Mouse (Mus musculus): ENCODE measurements around the gene Gdf1. TPM values are rescaled to one million over a fixed set of nuclear protein-coding genes. Genes with fewer than 3 reads are reported as not detected.

The Gdf1 gene
- polyA plus RNA-seq, 1 experiment from 2014 or later: 0.78 TPM

GRCm38 (mm10) chr8:70373397-70374317 is 44.0 kb downstream of the Gdf1 start, which contains the start of gene Comp:
Comp (plus strand) TSS chr8:70373558.
- peak within 1 kb of the TSS; percentile 46 for H3K9ac ChIP-seq
- peak within 1 kb of the TSS; percentile 35; the same call in 1 of the 2 replicates for H3K27ac ChIP-seq
- H3K4me1 ChIP-seq: peaks cover 55% of the 10 kb centered on the region
- no peaks in the 10 kb centered on the region for H3K9me3 ChIP-seq
- H3K4me2 ChIP-seq (replicated peaks): peak within 1 kb of the TSS; percentile 64
- peaks cover 74% of the 10 kb centered on the region for H3K27me3 ChIP-seq
- no peak; the same call in 1 of the 2 replicates for ATAC-seq (ENCODE audit: low FRiP score, low read depth)
- H3K4me3 ChIP-seq: peak within 1 kb of the TSS; percentile 45
- 3% methylated on average over 47 of the region's 47 CpGs for WGBS
- no peaks in the 10 kb centered on the region for H3K36me3 ChIP-seq

GRCm38 (mm10) chr8:70374318-70374927 is 44.8 kb downstream of the Gdf1 start:
- H3K9ac ChIP-seq: peak overlapping the region; percentile 46
- no peak overlapping the region for H3K27ac ChIP-seq
- peak overlapping the region; percentile 64 for H3K4me2 ChIP-seq (replicated peaks)
- no peaks in the 10 kb centered on the region for H3K9me3 ChIP-seq
- peak; percentile 69 for ATAC-seq (ENCODE audit: low FRiP score, low read depth)
- H3K4me1 ChIP-seq: peaks cover 55% of the 10 kb centered on the region
- peaks cover 81% of the 10 kb centered on the region for H3K27me3 ChIP-seq
- under 1% methylated on average over 53 of the region's 53 CpGs for WGBS
- no peaks in the 10 kb centered on the region for H3K36me3 ChIP-seq
- H3K4me3 ChIP-seq: peak overlapping the region; percentile 45

GRCm38 (mm10) chr8:70375212-70375859 is 45.7 kb downstream of the Gdf1 start:
- H3K4me3 ChIP-seq: peak overlapping the region; percentile 45
- WGBS: 7% methylated on average over 35 of the region's 35 CpGs
- no peak for ATAC-seq (ENCODE audit: low FRiP score, low read depth)

GRCm38 (mm10) chr8:70376275-70376741 is 46.7 kb downstream of the Gdf1 start:
- H3K4me1 ChIP-seq: peaks cover 55% of the 10 kb centered on the region
- no peak overlapping the region for H3K27ac ChIP-seq
- H3K9me3 ChIP-seq: no peaks in the 10 kb centered on the region
- WGBS: 8% methylated on average over 37 of the region's 37 CpGs
- ATAC-seq (ENCODE audit: low FRiP score, low read depth): no peak
- no peaks in the 10 kb centered on the region for H3K36me3 ChIP-seq
- H3K4me2 ChIP-seq (replicated peaks): peak overlapping the region; percentile 64
- H3K4me3 ChIP-seq: peak overlapping the region; percentile 45
- H3K27me3 ChIP-seq: peaks cover 85% of the 10 kb centered on the region
- H3K9ac ChIP-seq: peak overlapping the region; percentile 35; the same call in 1 of the 2 replicates

More at GRCm38 (mm10) chr8:70375212-70375859, 45.7 kb downstream of the Gdf1 start:
- Histone ChIP-seq H3K4me1 (peaks cover 55% of the 10 kb centered on the region), H3K27me3 (peaks cover 85% of the 10 kb centered on the region), H3K36me3 (no peaks in the 10 kb centered on the region), H3K27ac (no peak overlapping the region), H3K9me3 (no peaks in the 10 kb centered on the region), H3K9ac (no peak overlapping the region), H3K4me2 (replicated peaks) (peak overlapping the region; percentile 64)

DNA sequence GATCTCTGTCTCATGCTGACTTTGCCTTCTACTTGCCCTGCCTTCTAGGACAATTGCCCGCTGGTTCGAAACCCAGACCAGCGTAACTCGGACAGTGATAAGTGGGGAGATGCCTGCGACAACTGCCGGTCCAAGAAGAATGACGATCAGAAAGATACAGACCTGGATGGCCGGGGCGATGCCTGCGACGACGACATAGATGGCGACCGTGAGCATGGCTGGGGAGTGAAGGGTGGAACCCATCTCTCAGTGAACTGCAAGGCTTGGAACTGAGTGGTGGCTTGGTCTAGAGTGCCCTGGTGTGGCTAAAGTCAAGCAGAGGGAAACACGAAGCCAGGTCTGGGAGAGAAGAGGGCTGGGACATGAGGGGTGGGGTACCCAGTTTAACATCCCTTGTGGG is 47.4 kb downstream of the Gdf1 start:
- no peak for ATAC-seq (ENCODE audit: low FRiP score, low read depth)
- H3K9ac ChIP-seq: no peak overlapping the region
- peaks cover 77% of the 10 kb centered on the region for H3K27me3 ChIP-seq
- H3K4me2 ChIP-seq (replicated peaks): no peak overlapping the region
- H3K36me3 ChIP-seq: no peaks in the 10 kb centered on the region
- no peak overlapping the region for H3K27ac ChIP-seq
- H3K9me3 ChIP-seq: no peaks in the 10 kb centered on the region
- peak overlapping the region; percentile 45; the same call in 1 of the 2 replicates for H3K4me3 ChIP-seq
- 20% methylated on average over 15 of the region's 15 CpGs for WGBS
- peaks cover 47% of the 10 kb centered on the region for H3K4me1 ChIP-seq

GRCm38 (mm10) chr8:70380069-70380468 is 50.5 kb downstream of the Gdf1 start:
- no peak overlapping the region for H3K27ac ChIP-seq
- peaks cover 17% of the 10 kb centered on the region for H3K4me1 ChIP-seq
- WGBS: 78% methylated on average over 12 of the region's 12 CpGs
- H3K4me3 ChIP-seq: no peak overlapping the region
- H3K36me3 ChIP-seq: peaks cover 11% of the 10 kb centered on the region
- H3K9me3 ChIP-seq: no peaks in the 10 kb centered on the region
- H3K4me2 ChIP-seq (replicated peaks): no peak overlapping the region
- peaks cover 47% of the 10 kb centered on the region for H3K27me3 ChIP-seq
- no peak overlapping the region for H3K9ac ChIP-seq
- no peak for ATAC-seq (ENCODE audit: low FRiP score, low read depth)

Other genes starting within 250 kb of the Gdf1 start
- not detected in 2 replicates for gene Hapln4, start 246.4 kb upstream of the Gdf1 start, polyA plus RNA-seq (2015; fragmentation: Nextera tagmentation; extraction: Ambion mirVana)
- 0.67 and 0.87 TPM in 2 replicates for gene Ncan, start 208.9 kb upstream of the Gdf1 start, polyA plus RNA-seq (2015; fragmentation: Nextera tagmentation; extraction: Ambion mirVana)
- 25.1 and 26.0 TPM in 2 replicates for gene Nr2c2ap, start 198.5 kb upstream of the Gdf1 start, polyA plus RNA-seq (2015; fragmentation: Nextera tagmentation; extraction: Ambion mirVana)
- 23.8 and 26.0 TPM in 2 replicates for gene Rfxank, start 190.7 kb upstream of the Gdf1 start, polyA plus RNA-seq (2015; fragmentation: Nextera tagmentation; extraction: Ambion mirVana)
- 51.0 and 56.0 TPM in 2 replicates for gene Borcs8, start 190.3 kb upstream of the Gdf1 start, polyA plus RNA-seq (2015; fragmentation: Nextera tagmentation; extraction: Ambion mirVana)
- 0.38 TPM in 2 replicates for gene Mef2b, start 190.1 kb upstream of the Gdf1 start, polyA plus RNA-seq (2015; fragmentation: Nextera tagmentation; extraction: Ambion mirVana)
- gene Tmem161a, start 157.5 kb upstream of the Gdf1 start, polyA plus RNA-seq (2015; fragmentation: Nextera tagmentation; extraction: Ambion mirVana): 66.5 and 70.6 TPM in 2 replicates
- 4.0 and 4.6 TPM in 2 replicates for gene Slc25a42, start 117.5 kb upstream of the Gdf1 start, polyA plus RNA-seq (2015; fragmentation: Nextera tagmentation; extraction: Ambion mirVana)
- 37.0 and 40.5 TPM in 2 replicates for gene Sugp2, start 95.6 kb upstream of the Gdf1 start, polyA plus RNA-seq (2015; fragmentation: Nextera tagmentation; extraction: Ambion mirVana)
- gene Armc6, start 95.4 kb upstream of the Gdf1 start, polyA plus RNA-seq (2015; fragmentation: Nextera tagmentation; extraction: Ambion mirVana): 25.5 and 26.2 TPM in 2 replicates
- gene Homer3, start 47.0 kb upstream of the Gdf1 start, polyA plus RNA-seq (2015; fragmentation: Nextera tagmentation; extraction: Ambion mirVana): 57.9 and 58.1 TPM in 2 replicates
- gene Ddx49, start 27.3 kb upstream of the Gdf1 start, polyA plus RNA-seq (2015; fragmentation: Nextera tagmentation; extraction: Ambion mirVana): 55.8 and 60.9 TPM in 2 replicates
- gene Cope, start 27.3 kb upstream of the Gdf1 start, polyA plus RNA-seq (2015; fragmentation: Nextera tagmentation; extraction: Ambion mirVana): 340 and 345 TPM in 2 replicates
- gene Cers1, start 14.0 kb upstream of the Gdf1 start, polyA plus RNA-seq (2015; fragmentation: Nextera tagmentation; extraction: Ambion mirVana): 10.0 and 10.2 TPM in 2 replicates
- gene Upf1, start 23.5 kb downstream of the Gdf1 start, polyA plus RNA-seq (2015; fragmentation: Nextera tagmentation; extraction: Ambion mirVana): 18.7 and 19.5 TPM in 2 replicates
- 26.4 and 40.8 TPM in 2 replicates for gene Comp, start 43.7 kb downstream of the Gdf1 start, polyA plus RNA-seq (2015; fragmentation: Nextera tagmentation; extraction: Ambion mirVana)
- gene Crtc1, start 109.8 kb downstream of the Gdf1 start, polyA plus RNA-seq (2015; fragmentation: Nextera tagmentation; extraction: Ambion mirVana): 26.7 and 29.9 TPM in 2 replicates
- 29.0 and 30.3 TPM in 2 replicates for gene Klhl26, start 147.2 kb downstream of the Gdf1 start, polyA plus RNA-seq (2015; fragmentation: Nextera tagmentation; extraction: Ambion mirVana)
- gene Tmem59l, start 157.5 kb downstream of the Gdf1 start, polyA plus RNA-seq (2015; fragmentation: Nextera tagmentation; extraction: Ambion mirVana): 24.2 and 26.6 TPM in 2 replicates
- 83.3 and 85.0 TPM in 2 replicates for gene Crlf1, start 163.3 kb downstream of the Gdf1 start, polyA plus RNA-seq (2015; fragmentation: Nextera tagmentation; extraction: Ambion mirVana)
- 139 and 148 TPM in 2 replicates for gene Rex1bd, start 176.9 kb downstream of the Gdf1 start, polyA plus RNA-seq (2015; fragmentation: Nextera tagmentation; extraction: Ambion mirVana)
- 856 and 861 TPM in 2 replicates for gene Uba52, start 181.0 kb downstream of the Gdf1 start, polyA plus RNA-seq (2015; fragmentation: Nextera tagmentation; extraction: Ambion mirVana)
- gene Fkbp8, start 197.9 kb downstream of the Gdf1 start, polyA plus RNA-seq (2015; fragmentation: Nextera tagmentation; extraction: Ambion mirVana): 284 and 290 TPM in 2 replicates
- 49.3 and 53.4 TPM in 2 replicates for gene Kxd1, start 198.1 kb downstream of the Gdf1 start, polyA plus RNA-seq (2015; fragmentation: Nextera tagmentation; extraction: Ambion mirVana)
- gene Ell, start 209.6 kb downstream of the Gdf1 start, polyA plus RNA-seq (2015; fragmentation: Nextera tagmentation; extraction: Ambion mirVana): 20.9 and 21.4 TPM in 2 replicates

All from limb, embryonic 13.5 days (tissue).